Mouse (Mus musculus) limb, embryonic 14.5 days (tissue): ENCODE results near the gene Pigv. TPM values are rescaled to one million over a fixed set of nuclear protein-coding genes. Genes with fewer than 3 reads are reported as not detected.

Experiments used
- ATAC-seq: fragments of 200-750 bp; cut with Nextera tagmentation; 2 replicates; pipeline ENCODE4 v1.8.0; 2017; ENCODE audit warnings: low read depth, moderate number of reproducible peaks, moderate TSS enrichment; ENCODE audit not compliant: low FRiP score
- DNase-seq: peaks from one replicate; pipeline ENCODE4 v3.0.0-alpha.2; 2015; ENCODE audit warnings: low spot score
- H3K27ac ChIP-seq: fragments of 300-500 bp; sonication (generic); replicated peaks from 2 replicates; pipeline ENCODE4 v1.5.1; 2014; ENCODE audit warnings: low read depth, mild to moderate bottlenecking, low read length, moderate library complexity, mixed read lengths
- H3K27me3 ChIP-seq: fragments of 300-500 bp; sonication (generic); 2 replicates; pipeline ENCODE4 v1.6.1; 2014; ENCODE audit warnings: low read length, mixed read lengths; ENCODE audit not compliant: control insufficient read depth, insufficient read depth
- H3K36me3 ChIP-seq: fragments of 300-500 bp; sonication (generic); 2 replicates; pipeline ENCODE4 v1.6.1; 2014; ENCODE audit warnings: mild to moderate bottlenecking, low read length, moderate library complexity, mixed read lengths; ENCODE audit not compliant: control insufficient read depth, insufficient read depth
- H3K4me1 ChIP-seq: fragments of 300-500 bp; sonication (generic); 2 replicates; pipeline ENCODE4 v1.6.1; 2014; ENCODE audit warnings: antibody characterized with exemption, low read length, mixed read lengths; ENCODE audit not compliant: control insufficient read depth, insufficient read depth
- H3K4me2 ChIP-seq: fragments of 300-500 bp; sonication (generic); replicated peaks from 2 replicates; pipeline ENCODE4 v1.6.1; 2014; ENCODE audit warnings: low read depth, mild to moderate bottlenecking, low read length, moderate library complexity; ENCODE audit not compliant: severe bottlenecking
- H3K4me3 ChIP-seq: fragments of 300-500 bp; sonication (generic); replicated peaks from 2 replicates; pipeline ENCODE4 v1.5.1; 2014; ENCODE audit warnings: low read length
- H3K9ac ChIP-seq: fragments of 300-500 bp; sonication (generic); 2 replicates; pipeline ENCODE4 v1.6.1; 2014; ENCODE audit warnings: mild to moderate bottlenecking, low read depth, low read length, moderate library complexity; ENCODE audit not compliant: severe bottlenecking
- H3K9me3 ChIP-seq: fragments of 300-500 bp; sonication (generic); 2 replicates; pipeline ENCODE4 v1.6.1; 2016; ENCODE audit warnings: low read length; ENCODE audit not compliant: control insufficient read depth
- POLR2A ChIP-seq: fragments of 200-500 bp; IDR thresholded peaks from 2 replicates; pipeline ENCODE4 v1.8.0; 2012; ENCODE audit warnings: inconsistent platforms, mild to moderate bottlenecking, moderate library complexity, borderline replicate concordance; ENCODE audit not compliant: insufficient read depth, insufficient read length; ENCODE audit errors: extremely low read depth
- WGBS: fragments of 180-500 bp; shearing (Covaris S2); extraction: QIAGEN DNeasy Blood & Tissue Kit; methylation state at CpG from one replicate; pipeline ENCODE4 v1.1.7; 2014; 5-methylcytosine and 5-hydroxymethylcytosine counted together
- polyA plus RNA-seq, 2 experiments: library from polyadenylated mRNA; depleted of rRNA in 1 of 2; stranded (reverse) in 1 of 2; unstranded in 1 of 2; fragments of >200 nt; fragmentation: Nextera tagmentation in 1 of 2; extraction: Ambion mirVana in 1 of 2; gene quantifications; 2 replicates each; pipeline versions ENCODE4 v1.2.1 to v1.2.3; 2012 to 2014

The Pigv gene
- polyA plus RNA-seq, 2 experiments: 10.9 to 12.2 TPM

DNA sequence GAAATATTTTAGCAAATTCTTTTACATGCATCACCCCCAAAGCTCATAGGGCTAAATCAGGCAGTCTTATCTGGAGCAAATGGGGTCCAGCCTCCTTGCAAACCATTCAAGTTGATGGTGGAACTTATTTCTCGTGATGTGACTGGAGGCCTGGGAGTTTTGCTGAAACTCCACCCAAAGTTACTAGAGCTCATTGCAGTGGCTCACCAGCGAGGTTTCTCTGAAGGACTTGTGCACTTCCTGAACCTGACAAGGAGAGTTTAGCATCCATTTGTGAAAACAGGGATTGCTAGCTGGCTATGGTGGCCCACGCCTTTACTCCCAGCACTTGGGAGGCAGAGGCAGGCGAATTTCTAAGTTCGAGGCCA lies 38.4 kb downstream of the Pigv start:
- no peaks in the 10 kb centered on the region for H3K27me3 ChIP-seq
- H3K9me3 ChIP-seq: no peaks in the 10 kb centered on the region
- no peak overlapping the region for H3K4me2 ChIP-seq
- ATAC-seq (no peak), DNase-seq (no peak)
- H3K4me3 ChIP-seq: no peak overlapping the region
- peaks cover 13% of the 10 kb centered on the region for H3K4me1 ChIP-seq
- 84% methylated on average over 5 of the region's 5 CpGs for WGBS
- no peak overlapping the region for H3K9ac ChIP-seq
- H3K36me3 ChIP-seq: 0 out of 2 replicates have a peak, but pooled peaks cover 2% of the 10 kb centered on the region
- H3K27ac ChIP-seq: no peak overlapping the region
- no peak for TF ChIP-seq POLR2A

DNA sequence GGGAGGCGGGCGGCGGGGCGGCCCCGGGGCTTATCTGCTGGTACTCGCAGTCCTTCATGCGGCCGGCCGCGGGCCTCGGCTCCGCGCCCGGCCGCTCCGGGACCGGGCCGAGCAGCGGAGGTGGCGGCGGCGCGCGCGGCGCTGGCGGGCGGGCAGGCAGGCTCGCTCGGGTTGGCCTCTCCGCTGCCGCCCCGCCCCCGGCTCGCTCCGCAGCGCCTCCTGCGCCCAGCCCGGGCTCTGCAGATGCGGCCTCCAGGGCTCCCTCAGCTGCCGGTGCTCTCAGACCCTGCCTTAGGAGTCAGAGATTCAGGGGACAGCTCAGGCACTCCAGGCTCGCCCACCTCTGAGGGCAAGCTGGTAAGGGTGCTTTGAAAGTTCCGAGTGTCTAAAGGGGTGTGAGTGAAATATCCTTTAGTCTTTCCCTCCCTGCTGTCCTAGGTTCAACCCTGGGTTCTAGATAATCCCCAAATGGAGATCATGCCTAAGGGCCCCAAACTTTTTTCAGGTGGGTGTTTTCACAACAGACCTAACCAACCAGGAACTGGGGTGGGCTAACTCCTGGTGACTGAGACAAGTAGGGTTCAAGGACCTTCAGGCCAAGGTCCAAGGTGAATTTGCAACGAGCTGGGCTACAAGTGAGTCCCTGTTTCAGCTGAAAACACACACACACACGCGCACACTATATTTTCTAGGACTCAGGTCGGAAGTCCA lies 39.0 kb downstream of the Pigv start:
- peak; percentile 92 for ATAC-seq
- 22% methylated on average over 15 of the region's 47 CpGs for WGBS
- Histone ChIP-seq H3K4me2 (peak overlapping the region; percentile 90; the same call in 1 of the 2 replicates), H3K27me3 (no peaks in the 10 kb centered on the region), H3K9ac (peak overlapping the region; percentile 89), H3K4me3 (peak overlapping the region; percentile 77), H3K4me1 (peaks cover 13% of the 10 kb centered on the region), H3K9me3 (no peaks in the 10 kb centered on the region), H3K27ac (peak overlapping the region; percentile 79), H3K36me3 (0 out of 2 replicates have a peak, but pooled peaks cover 2% of the 10 kb centered on the region)
- no peak for TF ChIP-seq POLR2A
- peak; percentile 78 for DNase-seq

DNA sequence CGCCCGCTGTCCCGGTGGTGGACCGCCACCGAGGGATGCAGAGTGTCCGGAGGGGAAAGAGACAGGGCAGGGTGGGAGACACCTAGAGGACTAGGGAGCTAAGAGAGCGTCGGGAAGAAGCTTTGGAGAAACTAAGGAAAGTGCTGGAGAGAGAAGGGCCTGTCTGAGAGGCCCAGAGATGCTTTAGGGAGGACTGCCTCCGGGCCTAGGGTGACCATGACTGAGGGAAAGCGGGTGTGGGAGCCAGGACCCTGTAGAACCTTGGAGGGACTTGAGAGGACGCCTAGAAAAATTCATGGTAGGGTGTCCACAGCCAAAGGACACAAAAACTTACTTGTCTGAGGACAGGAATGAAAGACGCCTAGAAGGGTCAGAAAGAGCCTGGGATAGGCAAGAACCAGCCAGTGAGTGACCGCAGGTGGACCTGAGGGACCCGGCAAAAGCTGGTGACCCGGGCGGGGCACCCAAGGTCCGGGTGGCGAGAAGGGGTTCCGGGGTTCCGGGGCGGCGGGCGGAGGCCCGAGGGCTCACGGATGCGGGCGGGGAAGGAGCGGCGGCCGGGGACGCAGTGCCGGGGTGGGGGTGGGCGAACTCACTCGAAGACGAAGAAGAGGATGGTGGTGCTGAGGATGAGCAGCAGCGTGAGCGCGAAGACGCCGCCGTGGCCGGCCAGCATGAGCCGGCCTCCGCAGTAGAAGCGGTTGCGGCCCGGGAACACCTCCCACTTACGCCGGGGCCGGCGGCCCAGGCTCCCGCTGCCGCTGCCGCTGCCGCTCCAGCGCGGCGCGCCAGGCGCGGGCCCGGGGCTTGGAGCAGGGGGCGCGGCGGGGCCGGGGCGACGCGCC lies 39.7 kb downstream of the Pigv start:
- H3K9me3 ChIP-seq: no peaks in the 10 kb centered on the region
- H3K4me1 ChIP-seq: peaks cover 13% of the 10 kb centered on the region
- ATAC-seq (peak; percentile 79), DNase-seq (no peak)
- H3K4me2 ChIP-seq: peak overlapping the region; percentile 90
- WGBS: 2% methylated on average over 54 of the region's 69 CpGs
- TF ChIP-seq POLR2A: no peak
- peak overlapping the region; percentile 77 for H3K4me3 ChIP-seq
- peak overlapping the region; percentile 79 for H3K27ac ChIP-seq
- 0 out of 2 replicates have a peak, but pooled peaks cover 2% of the 10 kb centered on the region for H3K36me3 ChIP-seq
- H3K27me3 ChIP-seq: no peaks in the 10 kb centered on the region
- peak overlapping the region; percentile 89 for H3K9ac ChIP-seq

- 37% methylated on average over 9 of the region's 9 CpGs for WGBS
These were observed 40.6 kb downstream of the Pigv start for GRCm38 (mm10) chr4:133631769-133632411.

More at GRCm38 (mm10) chr4:133631769-133632411, 40.6 kb downstream of the Pigv start:
- no peaks in the 10 kb centered on the region for H3K9me3 ChIP-seq
- peaks cover 6% of the 10 kb centered on the region; the same call in 1 of the 2 replicates for H3K36me3 ChIP-seq
- no peaks in the 10 kb centered on the region for H3K27me3 ChIP-seq
- TF ChIP-seq POLR2A: no peak
- ATAC-seq: no peak
- DNase-seq: no peak
- H3K4me1 ChIP-seq: peaks cover 13% of the 10 kb centered on the region
- H3K27ac ChIP-seq: peak overlapping the region; percentile 79; the same call in 1 of the 2 replicates
- peak overlapping the region; percentile 89 for H3K9ac ChIP-seq
- peak overlapping the region; percentile 77 for H3K4me3 ChIP-seq
- peak overlapping the region; percentile 90 for H3K4me2 ChIP-seq
